Mouse (Mus musculus) heart, embryonic 16.5 days (tissue): ENCODE data around the gene Setd4. TPM values are rescaled to one million over a fixed set of nuclear protein-coding genes. Genes with fewer than 3 reads are reported as not detected.
A peak's percentile ranks its signal among the peaks of the same experiment; 100 is the strongest.

Experiments used
- ATAC-seq: fragments of 200-750 bp; cut with Nextera tagmentation; replicated peaks from 2 replicates; pipeline ENCODE4 v1.8.0; 2017; ENCODE audit warnings: moderate number of reproducible peaks; ENCODE audit not compliant: insufficient read depth, low FRiP score; ENCODE audit errors: extremely low read depth
- H3K27ac ChIP-seq: fragments of 300-500 bp; sonication (generic); 2 replicates; pipeline ENCODE4 v1.5.1; 2014; ENCODE audit warnings: mild to moderate bottlenecking, low read length, control low read depth, moderate library complexity
- H3K27me3 ChIP-seq: fragments of 300-500 bp; sonication (generic); 2 replicates; pipeline ENCODE4 v1.6.1; 2014; ENCODE audit warnings: low read length, mixed read lengths; ENCODE audit not compliant: control insufficient read depth, insufficient read depth
- H3K36me3 ChIP-seq: fragments of 300-500 bp; sonication (generic); 2 replicates; pipeline ENCODE4 v1.6.1; 2014; ENCODE audit not compliant: control insufficient read depth, insufficient read depth
- H3K4me1 ChIP-seq: fragments of 300-500 bp; sonication (generic); 2 replicates; pipeline ENCODE4 v1.6.1; 2014; ENCODE audit warnings: low read length, mixed read lengths; ENCODE audit not compliant: control insufficient read depth, insufficient read depth
- H3K4me2 ChIP-seq: fragments of 300-500 bp; sonication (generic); 2 replicates; pipeline ENCODE4 v1.6.1; 2014; ENCODE audit warnings: low read depth, mild to moderate bottlenecking, control low read depth, low read length
- H3K4me3 ChIP-seq: fragments of 300-500 bp; sonication (generic); 2 replicates; pipeline ENCODE4 v1.5.1; 2014; ENCODE audit warnings: mild to moderate bottlenecking, control low read depth, low read length
- H3K9ac ChIP-seq: fragments of 300-500 bp; sonication (generic); 2 replicates; pipeline ENCODE4 v1.6.1; 2014; ENCODE audit warnings: low read length, control low read depth
- H3K9me3 ChIP-seq: fragments of 300-500 bp; sonication (generic); replicated peaks from 2 replicates; pipeline ENCODE4 v1.6.1; 2016; ENCODE audit warnings: low read length; ENCODE audit not compliant: control insufficient read depth
- WGBS: fragments of 180-500 bp; shearing (Covaris S2); extraction: QIAGEN DNeasy Blood & Tissue Kit; methylation state at CpG from one replicate; pipeline ENCODE4 v1.1.7; 2014; 5-methylcytosine and 5-hydroxymethylcytosine counted together
- polyA plus RNA-seq: library from polyadenylated mRNA; unstranded; fragments of >200 nt; fragmentation: Nextera tagmentation; extraction: Ambion mirVana; gene quantifications from 2 replicates; pipeline ENCODE4 v1.2.1, GENCODE M21; 2015

The Setd4 gene
- polyA plus RNA-seq, 1 experiment from 2014 or later, result 7.4 TPM

DNA sequence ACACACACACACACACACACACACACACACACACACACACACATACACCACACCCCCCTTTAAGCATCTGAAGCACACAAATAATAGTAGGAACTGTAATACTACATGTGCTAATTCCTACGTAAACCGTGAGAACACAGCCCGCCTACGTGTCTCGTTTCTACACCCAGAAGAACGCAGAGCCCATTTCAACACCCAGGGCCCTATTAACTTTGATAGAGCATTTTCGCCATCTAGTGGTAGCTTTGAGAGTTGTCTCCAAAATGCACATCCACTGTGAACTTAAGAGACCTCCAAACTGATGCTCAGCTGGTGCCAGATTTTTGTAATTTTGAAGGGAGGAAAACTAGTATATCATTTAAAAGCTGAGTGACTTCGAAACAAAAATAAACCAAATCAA is 60.2 kb downstream of the Setd4 start:
- 1% methylated on average over 8 of the region's 8 CpGs for WGBS
- H3K27ac ChIP-seq, result no peak overlapping the region
- ATAC-seq, result peak; percentile 52

DNA sequence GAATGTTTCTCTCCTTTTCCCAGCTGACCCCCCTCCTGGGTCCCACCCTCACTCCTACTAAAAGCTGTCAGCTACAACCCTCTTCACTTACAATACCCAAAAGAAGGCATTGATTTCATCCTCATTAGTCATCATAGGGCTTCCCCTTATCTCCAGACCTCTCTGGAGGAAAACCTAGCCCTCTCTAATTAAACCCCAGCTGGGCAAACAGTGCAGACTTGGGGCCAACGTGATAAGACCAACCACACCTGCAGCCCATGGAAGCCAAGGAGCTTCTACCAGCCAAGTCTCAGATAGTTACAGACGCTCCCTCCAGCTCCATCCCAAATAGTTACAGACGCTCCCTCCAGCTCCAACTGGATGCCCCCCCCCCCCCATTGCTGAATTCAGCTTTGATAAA is 64.0 kb downstream of the Setd4 start:
- no peaks in the 10 kb centered on the region for H3K36me3 ChIP-seq
- no peaks in the 10 kb centered on the region for H3K9me3 ChIP-seq
- WGBS, result 39% methylated on average over 3 of the region's 3 CpGs
- no peak overlapping the region for H3K9ac ChIP-seq
- no peak overlapping the region for H3K4me2 ChIP-seq
- H3K27me3 ChIP-seq, result peaks cover 4% of the 10 kb centered on the region
- H3K27ac ChIP-seq, result no peak overlapping the region
- ATAC-seq, result no peak
- no peak overlapping the region for H3K4me3 ChIP-seq
- H3K4me1 ChIP-seq, result no peaks in the 10 kb centered on the region

More for the DNA sequence above, 60.2 kb downstream of the Setd4 start:
- H3K4me3 ChIP-seq, result no peak overlapping the region
- peaks cover 8% of the 10 kb centered on the region for H3K27me3 ChIP-seq
- H3K9me3 ChIP-seq, result no peaks in the 10 kb centered on the region
- no peaks in the 10 kb centered on the region for H3K4me1 ChIP-seq
- H3K9ac ChIP-seq, result no peak overlapping the region
- no peak overlapping the region for H3K4me2 ChIP-seq
- H3K36me3 ChIP-seq, result no peaks in the 10 kb centered on the region

DNA sequence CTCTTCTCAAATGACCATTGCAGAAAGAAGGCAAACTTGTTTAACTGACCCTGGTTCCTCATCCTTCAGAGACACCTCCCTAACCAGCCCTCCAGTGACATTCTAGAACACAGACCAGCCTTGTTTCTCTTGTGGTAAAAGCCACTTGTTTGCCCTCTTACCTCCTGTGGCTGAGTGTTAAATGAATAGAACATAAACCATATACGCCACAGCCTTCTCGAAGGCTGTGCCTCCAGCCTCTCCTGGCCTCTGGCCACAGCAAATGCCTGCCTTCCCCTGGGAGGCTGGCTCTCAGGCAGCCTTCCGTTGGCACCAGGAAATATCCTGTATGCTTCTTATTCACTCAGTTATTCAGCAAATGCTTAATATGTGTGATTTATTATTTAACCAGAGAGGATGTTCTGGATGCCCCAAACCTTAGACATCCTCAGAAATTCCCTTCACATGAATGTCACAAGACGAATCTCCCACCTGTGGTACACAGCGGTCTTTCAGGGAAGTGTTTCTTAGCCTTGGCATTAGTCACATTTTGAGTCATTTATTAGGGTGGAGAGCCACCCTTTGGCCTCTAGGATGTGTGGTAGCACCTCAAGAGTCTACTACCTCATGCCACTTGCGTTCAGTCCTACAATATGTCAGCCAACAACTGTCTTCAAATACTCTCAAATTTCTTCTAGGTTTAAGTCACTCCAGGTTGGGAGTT is 68.6 kb downstream of the Setd4 start:
- H3K4me1 ChIP-seq, result no peaks in the 10 kb centered on the region
- ATAC-seq, result no peak
- no peak overlapping the region for H3K4me3 ChIP-seq
- H3K27me3 ChIP-seq, result no peaks in the 10 kb centered on the region
- no peak overlapping the region for H3K27ac ChIP-seq
- no peaks in the 10 kb centered on the region for H3K36me3 ChIP-seq
- no peak overlapping the region for H3K9ac ChIP-seq
- WGBS, result 76% methylated on average over 6 of the region's 6 CpGs
- H3K4me2 ChIP-seq, result no peak overlapping the region
- no peaks in the 10 kb centered on the region for H3K9me3 ChIP-seq

Other genes with a start within 250 kb of the Setd4 start
- gene Cbr1, start 1.8 kb upstream of the Setd4 start, polyA plus RNA-seq, result 57.8 and 60.2 TPM in 2 replicates
- gene Gm5678, start 24.0 kb upstream of the Setd4 start, polyA plus RNA-seq, result not detected in 2 replicates
- gene Cbr3, start 79.2 kb upstream of the Setd4 start, polyA plus RNA-seq, result 0.98 and 1.0 TPM in 2 replicates
- gene Dop1b, start 107.8 kb upstream of the Setd4 start, polyA plus RNA-seq, result 8.4 and 10.3 TPM in 2 replicates
- 24.9 and 26.2 TPM in 2 replicates for gene Morc3, start 228.1 kb upstream of the Setd4 start, polyA plus RNA-seq